Mouse (Mus musculus) stomach, embryonic 16.5 days (tissue): ENCODE data around the gene Capn5. TPM values are rescaled to one million over a fixed set of nuclear protein-coding genes. Genes with fewer than 3 reads are reported as not detected.

ENCODE experiments used
- ATAC-seq: fragments of 200-750 bp; cut with Nextera tagmentation; 2 replicates; pipeline ENCODE4 v1.8.0; 2017; ENCODE audit warnings: moderate number of reproducible peaks, moderate TSS enrichment; ENCODE audit not compliant: insufficient read depth, low FRiP score
- H3K27ac ChIP-seq: fragments of 300-500 bp; sonication (generic); 2 replicates; pipeline ENCODE4 v1.5.1; 2014; ENCODE audit warnings: low read length
- H3K27me3 ChIP-seq: fragments of 300-500 bp; sonication (generic); 2 replicates; pipeline ENCODE4 v1.6.1; 2014; ENCODE audit warnings: low read length, control low read depth, mixed read lengths; ENCODE audit not compliant: control insufficient read depth, insufficient read depth
- H3K36me3 ChIP-seq: fragments of 300-500 bp; sonication (generic); 2 replicates; pipeline ENCODE4 v1.6.1; 2014; ENCODE audit warnings: low read length; ENCODE audit not compliant: control insufficient read depth, insufficient read depth
- H3K4me1 ChIP-seq: fragments of 300-500 bp; sonication (generic); 2 replicates; pipeline ENCODE4 v1.6.1; 2014; ENCODE audit warnings: low read length, control low read depth, mixed read lengths; ENCODE audit not compliant: control insufficient read depth, insufficient read depth
- H3K4me2 ChIP-seq: fragments of 300-500 bp; sonication (generic); 2 replicates; pipeline ENCODE4 v1.6.1; 2014; ENCODE audit warnings: low read depth, low read length, mixed read lengths
- H3K4me3 ChIP-seq: fragments of 300-500 bp; sonication (generic); replicated peaks from 2 replicates; pipeline ENCODE4 v1.5.1; 2014; ENCODE audit warnings: mild to moderate bottlenecking, low read length
- H3K9ac ChIP-seq: fragments of 300-500 bp; sonication (generic); 2 replicates; pipeline ENCODE4 v1.6.1; 2014; ENCODE audit warnings: low read length
- H3K9me3 ChIP-seq: fragments of 300-500 bp; sonication (generic); replicated peaks from 2 replicates; pipeline ENCODE4 v1.6.1; 2016; ENCODE audit warnings: low read length, control low read depth; ENCODE audit not compliant: control insufficient read depth
- WGBS: fragments of 180-500 bp; shearing (Covaris S2); extraction: QIAGEN DNeasy Blood & Tissue Kit; methylation state at CpG from one replicate; pipeline ENCODE4 v1.1.7; 2014; 5-methylcytosine and 5-hydroxymethylcytosine counted together
- polyA plus RNA-seq: library from polyadenylated mRNA; unstranded; fragments of >200 nt; fragmentation: Nextera tagmentation; extraction: Ambion mirVana; gene quantifications from 2 replicates; pipeline ENCODE4 v1.2.1, GENCODE M21; 2015

Gene Capn5
- 24.5 and 34.3 TPM in 2 replicates for polyA plus RNA-seq

DNA sequence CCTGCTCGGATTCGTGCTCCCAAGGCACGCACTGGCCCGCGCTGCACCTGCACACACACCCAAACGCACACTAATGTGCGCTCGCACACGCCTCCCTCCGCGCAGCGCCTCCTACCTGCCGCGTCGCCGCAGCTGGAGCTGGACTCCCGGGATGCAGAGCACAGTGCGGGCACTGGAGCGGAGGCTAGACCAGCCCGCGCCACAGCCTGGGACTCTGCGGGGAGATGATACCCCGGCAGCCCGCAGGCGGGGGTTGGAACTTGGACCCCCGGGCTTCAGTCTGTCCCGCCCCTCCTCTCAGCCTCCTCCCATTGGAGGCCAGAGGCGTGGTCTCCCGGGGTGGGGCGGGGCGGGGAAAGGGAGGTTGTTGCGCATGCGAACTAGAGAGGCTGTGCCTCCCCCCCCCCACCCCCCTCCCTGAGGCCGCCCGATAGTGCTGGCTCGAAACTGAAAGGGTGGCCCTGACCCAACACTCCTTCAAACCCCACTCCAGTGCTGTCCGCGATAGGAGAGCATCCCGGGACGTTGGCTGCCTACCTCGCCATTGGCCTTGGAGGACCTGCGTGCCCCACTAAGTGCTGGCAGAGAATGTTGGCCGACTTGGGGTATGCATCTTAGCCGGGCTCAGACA, at the start of gene Capn5:
TSS of gene Capn5 (minus strand) at position 346 of the 631 bp plus-strand sequence.
- peak within 1 kb of the TSS; percentile 92 for H3K27ac ChIP-seq
- H3K27me3 ChIP-seq: no peaks in the 10 kb centered on the region
- H3K9me3 ChIP-seq: no peaks in the 10 kb centered on the region
- H3K4me3 ChIP-seq: peak within 1 kb of the TSS; percentile 76
- 2% methylated on average over 43 of the region's 44 CpGs for WGBS
- ATAC-seq: peak; percentile 86
- H3K4me2 ChIP-seq: peak within 1 kb of the TSS; percentile 87
- H3K36me3 ChIP-seq: no peaks in the 10 kb centered on the region
- H3K4me1 ChIP-seq: peaks cover 17% of the 10 kb centered on the region
- peak within 1 kb of the TSS; percentile 83 for H3K9ac ChIP-seq

DNA sequence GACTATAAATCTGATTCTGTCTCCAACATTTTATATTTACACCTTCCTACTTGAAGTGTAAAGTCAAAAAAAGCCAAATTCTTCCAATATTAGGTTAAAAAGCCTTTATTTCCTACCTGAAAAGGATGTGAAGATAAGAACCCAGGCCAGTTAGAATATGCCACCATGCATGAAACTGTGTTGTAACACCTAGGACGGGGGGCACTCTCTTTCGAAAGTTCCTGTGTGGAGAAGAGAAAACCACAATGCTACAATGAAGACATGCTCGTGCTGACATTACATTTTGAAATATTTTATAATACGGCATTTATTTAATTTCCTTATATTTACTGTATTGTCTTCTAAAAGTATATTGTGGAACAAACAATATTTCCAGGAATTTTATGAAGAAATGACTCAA, 45.7 kb upstream of the Capn5 start:
- no peaks in the 10 kb centered on the region for H3K9me3 ChIP-seq
- H3K36me3 ChIP-seq: no peaks in the 10 kb centered on the region
- ATAC-seq: no peak
- no peak overlapping the region for H3K4me2 ChIP-seq
- H3K4me1 ChIP-seq: no peaks in the 10 kb centered on the region
- H3K27ac ChIP-seq: no peak overlapping the region
- H3K9ac ChIP-seq: no peak overlapping the region
- H3K4me3 ChIP-seq: no peak overlapping the region
- no peaks in the 10 kb centered on the region for H3K27me3 ChIP-seq
- WGBS: 92% methylated on average over 4 of the region's 4 CpGs

DNA sequence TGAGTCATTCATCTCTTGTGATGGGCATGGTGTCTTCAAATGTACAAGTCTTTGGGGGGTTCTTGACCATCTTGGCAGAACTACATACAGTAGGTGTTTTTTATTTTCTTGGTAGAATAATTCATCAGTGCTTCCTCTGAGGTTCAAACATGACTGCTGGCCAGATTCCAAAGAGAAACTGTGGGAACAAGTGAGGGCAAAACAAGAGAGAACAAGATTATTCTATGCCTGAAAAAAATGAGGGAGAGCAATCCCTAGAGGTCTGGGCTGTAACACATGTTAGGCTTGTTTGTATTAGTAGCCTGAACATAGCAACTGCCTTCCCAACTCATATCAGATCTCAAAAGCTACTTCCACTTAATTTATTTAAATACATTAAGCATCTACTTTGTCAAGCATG, 38.6 kb upstream of the Capn5 start:
- Histone ChIP-seq H3K27me3 (no peaks in the 10 kb centered on the region), H3K9me3 (no peaks in the 10 kb centered on the region), H3K4me3 (no peak overlapping the region), H3K9ac (no peak overlapping the region), H3K27ac (no peak overlapping the region), H3K4me1 (no peaks in the 10 kb centered on the region), H3K4me2 (no peak overlapping the region), H3K36me3 (no peaks in the 10 kb centered on the region)
- no peak for ATAC-seq

DNA sequence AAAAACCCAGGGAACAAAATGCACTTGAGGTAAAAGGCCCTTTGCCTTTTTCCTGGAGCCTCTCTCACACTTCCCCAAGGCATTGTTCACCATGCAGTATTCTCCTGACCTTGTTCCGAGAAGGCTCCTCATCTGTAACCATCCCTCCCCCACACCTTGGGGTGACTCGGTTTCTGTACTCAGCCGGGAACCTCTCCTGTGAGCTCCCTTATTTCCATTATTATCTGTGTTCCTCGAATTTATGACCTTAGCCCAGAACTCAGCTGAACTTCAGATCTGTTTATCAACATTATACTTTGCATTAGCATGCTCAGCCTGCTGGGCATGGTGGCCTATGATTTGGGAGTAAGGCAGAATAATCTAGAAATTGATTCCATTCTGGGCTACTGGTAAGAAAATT, 24.9 kb upstream of the Capn5 start:
- Histone ChIP-seq H3K27me3 (no peaks in the 10 kb centered on the region), H3K4me1 (no peaks in the 10 kb centered on the region), H3K9ac (no peak overlapping the region), H3K9me3 (no peaks in the 10 kb centered on the region), H3K4me3 (no peak overlapping the region), H3K36me3 (no peaks in the 10 kb centered on the region), H3K4me2 (no peak overlapping the region), H3K27ac (no peak overlapping the region)
- ATAC-seq: no peak
- 68% methylated on average over 4 of the region's 4 CpGs for WGBS

DNA sequence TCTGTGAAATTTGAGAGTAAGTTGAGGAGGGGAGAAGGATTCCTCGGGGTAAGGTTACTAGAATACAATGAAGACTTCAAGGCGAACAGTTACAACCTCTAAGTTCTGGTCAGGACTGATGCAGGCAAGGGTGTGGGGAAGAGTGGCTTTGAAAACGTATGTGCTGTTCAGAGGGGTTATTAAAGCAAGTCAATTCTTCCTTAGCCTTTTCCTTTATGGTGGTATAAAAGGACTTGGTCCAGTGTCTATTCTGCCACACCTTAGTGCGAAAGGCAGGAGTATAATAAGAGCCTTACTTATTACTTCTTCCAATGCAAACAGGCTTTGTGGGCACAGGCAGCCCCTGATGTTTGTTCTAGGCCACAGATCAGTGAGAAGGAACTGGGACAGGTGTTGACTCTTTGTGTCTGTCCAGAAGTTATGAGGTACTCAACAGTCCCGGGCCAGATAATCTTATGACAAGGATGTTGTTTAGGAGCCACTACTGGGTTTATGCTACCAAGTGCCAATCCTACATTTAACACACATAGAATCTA, 23.5 kb upstream of the Capn5 start:
- 61% methylated on average over 5 of the region's 5 CpGs for WGBS
- Histone ChIP-seq H3K36me3 (no peaks in the 10 kb centered on the region), H3K9me3 (no peaks in the 10 kb centered on the region), H3K27me3 (no peaks in the 10 kb centered on the region), H3K27ac (no peak overlapping the region), H3K4me2 (no peak overlapping the region), H3K4me3 (no peak overlapping the region), H3K9ac (no peak overlapping the region), H3K4me1 (no peaks in the 10 kb centered on the region)
- ATAC-seq: no peak

DNA sequence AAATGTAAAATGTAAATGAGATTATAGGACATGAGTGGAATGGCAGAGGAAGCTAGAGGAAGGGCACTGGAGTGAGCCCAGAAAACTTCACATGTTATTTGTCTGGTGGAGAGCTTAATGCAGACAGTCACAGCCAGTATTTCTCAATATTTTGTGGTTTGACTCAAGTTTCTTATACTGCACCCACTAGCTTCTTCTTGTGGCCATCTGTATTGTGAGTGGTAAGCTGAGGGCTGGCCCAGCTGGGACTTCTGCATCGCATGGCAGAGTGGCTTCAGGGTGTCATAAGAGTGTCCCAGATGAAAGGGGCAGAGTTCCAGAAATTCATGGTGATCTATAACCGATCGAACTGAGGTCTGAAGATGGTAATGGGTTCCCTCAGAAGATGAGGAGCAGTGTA, 22.3 kb upstream of the Capn5 start:
- WGBS: 82% methylated on average over 3 of the region's 3 CpGs
- Histone ChIP-seq H3K9me3 (no peaks in the 10 kb centered on the region), H3K9ac (no peak overlapping the region), H3K36me3 (no peaks in the 10 kb centered on the region), H3K4me3 (no peak overlapping the region), H3K4me1 (no peaks in the 10 kb centered on the region), H3K4me2 (no peak overlapping the region), H3K27ac (no peak overlapping the region), H3K27me3 (peaks cover 9% of the 10 kb centered on the region)
- ATAC-seq: no peak

DNA sequence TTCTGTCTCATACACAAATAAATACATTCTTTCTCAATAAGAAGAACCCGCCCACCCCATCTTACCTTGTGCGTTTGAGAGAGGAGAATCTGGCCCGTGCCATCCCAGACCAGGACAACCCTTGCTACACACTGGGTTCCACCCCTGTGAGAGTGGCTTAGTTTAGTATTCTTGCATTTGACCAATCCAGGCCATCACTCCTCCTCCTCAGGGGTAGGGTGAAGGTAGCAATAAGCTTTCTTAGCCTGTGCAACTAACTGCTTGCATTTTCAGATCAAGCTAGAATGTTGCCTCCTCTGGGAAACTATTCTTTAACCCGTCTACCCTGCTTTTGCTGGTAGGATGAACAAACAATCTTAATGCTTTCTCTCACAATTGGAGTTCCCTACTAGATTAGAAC, 21.3 kb upstream of the Capn5 start, which contains the start of gene B3gnt6:
TSS of gene B3gnt6 (minus strand) at position 101 of the 400 bp plus-strand sequence.
- ATAC-seq: no peak
- Histone ChIP-seq H3K27ac (no peak within 1 kb of the TSS), H3K4me1 (peaks cover 2% of the 10 kb centered on the region), H3K36me3 (no peaks in the 10 kb centered on the region), H3K4me2 (no peak within 1 kb of the TSS), H3K9me3 (no peaks in the 10 kb centered on the region), H3K27me3 (peaks cover 19% of the 10 kb centered on the region), H3K9ac (no peak within 1 kb of the TSS), H3K4me3 (no peak within 1 kb of the TSS)
- 79% methylated on average over 4 of the region's 4 CpGs for WGBS

DNA sequence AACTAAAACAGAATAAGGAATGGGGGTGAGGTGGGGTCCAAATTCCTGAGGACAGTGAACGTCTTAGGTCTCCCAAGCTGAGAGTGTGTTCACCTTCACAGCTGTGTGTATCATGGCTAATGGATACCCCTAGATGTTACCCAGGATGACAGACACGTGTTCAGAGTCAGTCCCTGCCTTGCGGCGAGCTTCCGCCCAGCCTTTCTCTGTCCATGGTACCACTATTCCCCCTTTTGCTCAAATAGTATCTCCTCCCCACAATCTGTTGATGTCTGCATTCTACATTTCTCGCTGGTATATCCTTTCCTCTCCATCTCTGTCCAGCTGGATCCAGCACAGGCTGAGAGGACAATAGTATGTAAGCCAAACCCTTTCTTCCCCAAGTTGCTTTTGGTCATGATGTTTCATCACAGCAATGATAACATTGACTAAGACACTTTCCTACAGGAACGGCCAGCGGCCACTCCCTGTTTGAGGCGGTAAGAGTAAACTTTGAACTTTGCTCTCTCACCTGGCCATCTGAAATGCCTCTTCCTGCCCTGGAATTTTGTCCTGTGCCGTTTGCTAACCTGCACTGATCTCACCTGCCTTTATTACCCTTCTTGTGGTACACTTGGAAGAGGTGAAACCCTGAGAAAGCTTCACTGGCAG, 17.2 kb upstream of the Capn5 start:
- Histone ChIP-seq H3K27me3 (peaks cover 47% of the 10 kb centered on the region), H3K27ac (no peak overlapping the region), H3K4me2 (no peak overlapping the region), H3K9me3 (no peaks in the 10 kb centered on the region), H3K4me1 (peaks cover 14% of the 10 kb centered on the region), H3K4me3 (no peak overlapping the region), H3K36me3 (no peaks in the 10 kb centered on the region), H3K9ac (no peak overlapping the region)
- 24% methylated on average over 10 of the region's 10 CpGs for WGBS
- no peak for ATAC-seq

DNA sequence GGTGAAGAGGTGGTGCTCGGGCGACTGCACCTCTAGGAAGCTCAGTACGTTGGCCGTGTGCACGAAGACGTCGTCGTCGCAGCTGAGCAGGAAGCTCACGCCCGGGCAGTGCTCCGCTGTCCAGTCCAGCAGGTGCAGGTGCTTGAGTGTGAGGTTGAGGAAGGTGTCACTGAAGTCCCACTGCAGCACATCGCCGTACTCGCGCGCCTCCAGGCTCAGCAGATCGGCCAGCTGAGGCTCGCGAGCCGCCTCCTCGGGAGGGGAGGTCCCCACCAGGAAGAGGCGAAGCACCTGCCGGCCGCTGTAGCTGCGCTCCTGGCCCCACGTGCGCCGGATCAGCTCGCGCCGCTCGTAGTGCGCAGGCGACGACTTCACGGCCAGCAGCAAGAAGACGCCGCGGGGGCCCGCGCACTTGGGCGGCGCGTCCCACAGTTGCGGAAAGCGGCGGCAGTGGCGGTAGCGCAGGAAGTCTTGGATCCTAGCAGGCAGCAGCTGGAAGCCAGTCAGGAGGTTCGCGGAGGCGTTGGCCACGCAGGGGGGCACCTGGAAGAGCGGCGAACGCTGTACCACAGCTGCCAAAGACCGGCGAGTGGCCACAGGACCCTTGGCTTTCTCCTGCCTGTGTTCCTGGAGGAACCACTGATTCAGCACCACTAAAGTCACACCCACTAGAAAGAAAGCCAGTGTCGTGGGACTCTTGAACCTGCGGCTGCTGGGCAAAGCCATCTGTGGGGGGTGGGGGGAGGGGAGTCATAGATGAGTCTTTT, 16.1 kb upstream of the Capn5 start:
- Histone ChIP-seq H3K4me1 (peaks cover 14% of the 10 kb centered on the region), H3K27me3 (peaks cover 47% of the 10 kb centered on the region), H3K36me3 (no peaks in the 10 kb centered on the region), H3K27ac (no peak overlapping the region), H3K9me3 (no peaks in the 10 kb centered on the region), H3K4me2 (peak overlapping the region; percentile 78), H3K9ac (0 out of 2 replicates have a peak overlapping the region, but pooled peaks have one; percentile 51), H3K4me3 (peak overlapping the region; percentile 43)
- 1% methylated on average over 61 of the region's 61 CpGs for WGBS
- ATAC-seq: 0 out of 2 replicates have a peak, but pooled peaks have one; percentile 15
